Mouse (Mus musculus) megakaryocyte, embryonic 14.5 days (primary cell): ENCODE measurements around the gene Clspn. TPM values are rescaled to one million over a fixed set of nuclear protein-coding genes. Genes with fewer than 3 reads are reported as not detected.

Experiments
- H3K27me3 ChIP-seq: replicated peaks from 2 replicates; pipeline ENCODE3; 2012; ENCODE audit warnings: inconsistent platforms
- H3K36me3 ChIP-seq: replicated peaks from 2 replicates; pipeline ENCODE3; 2012; ENCODE audit warnings: low read length, inconsistent platforms, mixed read lengths
- H3K4me1 ChIP-seq: 2 replicates; pipeline ENCODE4 v1.6.1; 2012; ENCODE audit warnings: inconsistent platforms
- H3K4me3 ChIP-seq: replicated peaks from 2 replicates; pipeline ENCODE3; 2012; ENCODE audit warnings: moderate library complexity, mild to moderate bottlenecking, inconsistent platforms
- H3K9me3 ChIP-seq: 2 replicates; pipeline ENCODE4 v1.6.1; 2012; ENCODE audit warnings: inconsistent platforms
- FLI1 ChIP-seq: IDR thresholded peaks from 2 replicates; pipeline ENCODE4 v1.6.1; 2012; ENCODE audit warnings: low read length, inconsistent platforms, mixed read lengths
- GATA1 ChIP-seq: IDR thresholded peaks from 3 replicates; pipeline ENCODE4 v1.6.1; 2012; ENCODE audit warnings: mixed read lengths, low read length, inconsistent platforms, borderline replicate concordance
- polyA plus RNA-seq: library from polyadenylated mRNA; stranded (reverse); fragments of >175 nt; gene quantifications from 2 replicates; pipeline ENCODE4 v1.2.3, GENCODE M21; 2012; ENCODE audit warnings: low replicate concordance; ENCODE audit not compliant: insufficient read depth

Clspn gene
- polyA plus RNA-seq, 1 experiment, result 1.7 TPM

- no peaks in the 10 kb centered on the region for H3K36me3 ChIP-seq
- peaks cover 46% of the 10 kb centered on the region for H3K4me1 ChIP-seq
- H3K27me3 ChIP-seq, result peaks cover 5% of the 10 kb centered on the region
- H3K4me3 ChIP-seq, result no peak overlapping the region
- TF ChIP-seq GATA1 (no peak), FLI1 (no peak)
- peaks cover 8% of the 10 kb centered on the region for H3K9me3 ChIP-seq
Measured at GRCm38 (mm10) chr4:126553685-126554084, 3.0 kb upstream of the Clspn start.

GRCm38 (mm10) chr4:126554462-126554861, 2.3 kb upstream of the Clspn start:
- Histone ChIP-seq H3K27me3 (peaks cover 5% of the 10 kb centered on the region), H3K4me1 (peaks cover 50% of the 10 kb centered on the region), H3K36me3 (no peaks in the 10 kb centered on the region), H3K4me3 (no peak overlapping the region), H3K9me3 (peaks cover 2% of the 10 kb centered on the region)
- TF ChIP-seq GATA1 (no peak), FLI1 (no peak)

GRCm38 (mm10) chr4:126563798-126564197, 7.1 kb downstream of the Clspn start:
- no peak for TF ChIP-seq FLI1
- TF ChIP-seq GATA1, result no peak

GRCm38 (mm10) chr4:126567243-126567642, 10.5 kb downstream of the Clspn start:
- H3K27me3 ChIP-seq, result no peaks in the 10 kb centered on the region
- peaks cover 5% of the 10 kb centered on the region for H3K4me1 ChIP-seq
- TF ChIP-seq FLI1 (no peak), GATA1 (no peak)
- peaks cover 91% of the 10 kb centered on the region for H3K36me3 ChIP-seq
- H3K4me3 ChIP-seq, result no peak overlapping the region
- no peaks in the 10 kb centered on the region for H3K9me3 ChIP-seq

More at GRCm38 (mm10) chr4:126563798-126564197, 7.1 kb downstream of the Clspn start:
- no peak overlapping the region for H3K4me3 ChIP-seq
- no peaks in the 10 kb centered on the region for H3K27me3 ChIP-seq
- no peaks in the 10 kb centered on the region for H3K9me3 ChIP-seq
- peaks cover 78% of the 10 kb centered on the region for H3K36me3 ChIP-seq
- H3K4me1 ChIP-seq, result peaks cover 3% of the 10 kb centered on the region; the same call in 1 of the 2 replicates

GRCm38 (mm10) chr4:126569783-126570182, 13.0 kb downstream of the Clspn start:
- no peak overlapping the region for H3K4me3 ChIP-seq
- no peaks in the 10 kb centered on the region for H3K27me3 ChIP-seq
- H3K36me3 ChIP-seq, result peaks cover 95% of the 10 kb centered on the region
- peaks cover 9% of the 10 kb centered on the region for H3K9me3 ChIP-seq
- TF ChIP-seq FLI1 (no peak), GATA1 (no peak)
- peaks cover 18% of the 10 kb centered on the region for H3K4me1 ChIP-seq

GRCm38 (mm10) chr4:126576281-126576680, 19.5 kb downstream of the Clspn start:
- TF ChIP-seq FLI1, result no peak
- TF ChIP-seq GATA1, result no peak
- no peaks in the 10 kb centered on the region for H3K27me3 ChIP-seq
- H3K9me3 ChIP-seq, result peaks cover 9% of the 10 kb centered on the region
- H3K4me3 ChIP-seq, result no peak overlapping the region
- H3K4me1 ChIP-seq, result peaks cover 18% of the 10 kb centered on the region
- H3K36me3 ChIP-seq, result peaks cover 98% of the 10 kb centered on the region

- Histone ChIP-seq H3K27me3 (no peaks in the 10 kb centered on the region), H3K4me1 (peaks cover 6% of the 10 kb centered on the region; the same call in 1 of the 2 replicates), H3K9me3 (peaks cover 9% of the 10 kb centered on the region), H3K36me3 (peaks cover 95% of the 10 kb centered on the region), H3K4me3 (no peak overlapping the region)
- TF ChIP-seq FLI1 (no peak), GATA1 (no peak)
Measured at GRCm38 (mm10) chr4:126577920-126578319, 21.2 kb downstream of the Clspn start.

- no peaks in the 10 kb centered on the region for H3K27me3 ChIP-seq
- H3K9me3 ChIP-seq, result peaks cover 7% of the 10 kb centered on the region
- peaks cover 94% of the 10 kb centered on the region for H3K36me3 ChIP-seq
- H3K4me3 ChIP-seq, result no peak overlapping the region
- TF ChIP-seq GATA1, result no peak
- no peak for TF ChIP-seq FLI1
- H3K4me1 ChIP-seq, result peaks cover 2% of the 10 kb centered on the region; the same call in 1 of the 2 replicates
Measured at GRCm38 (mm10) chr4:126579077-126579476, 22.3 kb downstream of the Clspn start.

- Histone ChIP-seq H3K4me3 (no peak overlapping the region), H3K4me1 (no peaks in the 10 kb centered on the region), H3K9me3 (peaks cover 7% of the 10 kb centered on the region), H3K27me3 (no peaks in the 10 kb centered on the region), H3K36me3 (peaks cover 79% of the 10 kb centered on the region)
- no peak for TF ChIP-seq FLI1
- no peak for TF ChIP-seq GATA1
Measured at GRCm38 (mm10) chr4:126585739-126586138, 29.0 kb downstream of the Clspn start.

- no peaks in the 10 kb centered on the region for H3K27me3 ChIP-seq
- peaks cover 65% of the 10 kb centered on the region for H3K36me3 ChIP-seq
- no peaks in the 10 kb centered on the region for H3K4me1 ChIP-seq
- peaks cover 5% of the 10 kb centered on the region for H3K9me3 ChIP-seq
- TF ChIP-seq GATA1, result no peak
- no peak for TF ChIP-seq FLI1
- no peak overlapping the region for H3K4me3 ChIP-seq
Measured at GRCm38 (mm10) chr4:126592039-126592438, 35.3 kb downstream of the Clspn start.
